Mouse (Mus musculus) stomach, embryonic 14.5 days (tissue): ENCODE measurements around the gene Tmed10. TPM values are rescaled to one million over a fixed set of nuclear protein-coding genes. Genes with fewer than 3 reads are reported as not detected.
A peak's percentile ranks its signal among the peaks of the same experiment; 100 is the strongest.

Experiments used
- ATAC-seq: fragments of 200-750 bp; cut with Nextera tagmentation; 2 replicates; pipeline ENCODE4 v1.8.0; 2017; ENCODE audit warnings: low read depth, moderate TSS enrichment; ENCODE audit not compliant: insufficient number of reproducible peaks, insufficient read depth, low FRiP score
- H3K27ac ChIP-seq: fragments of 300-500 bp; sonication (generic); 2 replicates; pipeline ENCODE4 v1.5.1; 2014; ENCODE audit warnings: mild to moderate bottlenecking, low read length, moderate library complexity, mixed read lengths
- H3K27me3 ChIP-seq: fragments of 300-500 bp; sonication (generic); 2 replicates; pipeline ENCODE4 v1.6.1; 2014; ENCODE audit warnings: low read length, control low read depth, mixed read lengths; ENCODE audit not compliant: control insufficient read depth, insufficient read depth
- H3K36me3 ChIP-seq: fragments of 300-500 bp; sonication (generic); 2 replicates; pipeline ENCODE4 v1.6.1; 2014; ENCODE audit warnings: mild to moderate bottlenecking, control low read depth, low read length, moderate library complexity, mixed read lengths; ENCODE audit not compliant: control insufficient read depth, insufficient read depth
- H3K4me1 ChIP-seq: fragments of 300-500 bp; sonication (generic); 2 replicates; pipeline ENCODE4 v1.6.1; 2014; ENCODE audit warnings: low read length, control low read depth, mixed read lengths; ENCODE audit not compliant: control insufficient read depth, insufficient read depth
- H3K4me2 ChIP-seq: fragments of 300-500 bp; sonication (generic); replicated peaks from 2 replicates; pipeline ENCODE4 v1.6.1; 2014; ENCODE audit warnings: low read depth, low read length, control low read depth
- H3K4me3 ChIP-seq: fragments of 300-500 bp; sonication (generic); 2 replicates; pipeline ENCODE4 v1.5.1; 2014; ENCODE audit warnings: low read depth, low read length, control low read depth
- H3K9ac ChIP-seq: fragments of 300-500 bp; sonication (generic); replicated peaks from 2 replicates; pipeline ENCODE4 v1.6.1; 2014; ENCODE audit warnings: low read depth, mild to moderate bottlenecking, control low read depth, low read length, moderate library complexity, mixed read lengths
- H3K9me3 ChIP-seq: fragments of 300-500 bp; sonication (generic); 2 replicates; pipeline ENCODE4 v1.6.1; 2016; ENCODE audit warnings: low read depth, low read length, control low read depth; ENCODE audit not compliant: control insufficient read depth
- WGBS: fragments of 180-500 bp; shearing (Covaris S2); extraction: QIAGEN DNeasy Blood & Tissue Kit; methylation state at CpG from one replicate; pipeline ENCODE4 v1.1.7; 2014; 5-methylcytosine and 5-hydroxymethylcytosine counted together
- polyA plus RNA-seq: library from polyadenylated mRNA; unstranded; fragments of >200 nt; fragmentation: Nextera tagmentation; extraction: Ambion mirVana; gene quantifications from 2 replicates; pipeline ENCODE4 v1.2.1, GENCODE M21; 2014

Gene Tmed10
- polyA plus RNA-seq, 1 experiment from 2014 or later: 386 TPM

DNA sequence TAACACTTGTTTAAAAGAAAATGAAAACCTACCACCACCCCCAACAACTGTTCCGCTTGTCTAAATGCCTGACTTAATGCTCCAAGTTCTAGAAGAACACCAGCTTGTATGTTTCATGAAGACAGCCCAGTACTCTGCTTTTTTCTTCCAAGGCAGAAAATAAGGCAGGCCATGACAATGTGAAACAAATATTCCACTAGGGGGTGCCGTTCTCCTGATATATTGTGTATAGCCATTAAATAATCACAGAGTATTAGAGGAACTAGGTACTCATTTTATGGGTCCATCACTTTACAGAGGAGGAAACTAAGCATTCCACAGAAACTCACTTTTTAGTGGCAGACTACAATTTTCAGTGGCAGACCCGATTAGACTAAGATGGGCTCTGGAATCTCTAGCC lies 28.3 kb downstream of the Tmed10 start:
- Histone ChIP-seq H3K27me3 (no peaks in the 10 kb centered on the region), H3K27ac (no peak overlapping the region), H3K9ac (no peak overlapping the region), H3K4me3 (no peak overlapping the region), H3K36me3 (peaks cover 17% of the 10 kb centered on the region), H3K9me3 (no peaks in the 10 kb centered on the region), H3K4me2 (no peak overlapping the region), H3K4me1 (0 out of 2 replicates have a peak, but pooled peaks cover 3% of the 10 kb centered on the region)
- WGBS: 42% methylated on average over 3 of the region's 3 CpGs
- ATAC-seq: peak; percentile 67; the same call in 1 of the 2 replicates

GRCm38 (mm10) chr12:85345559-85345958 lies 29.1 kb downstream of the Tmed10 start:
- no peak overlapping the region for H3K27ac ChIP-seq
- H3K9me3 ChIP-seq: no peaks in the 10 kb centered on the region
- 0 out of 2 replicates have a peak, but pooled peaks cover 3% of the 10 kb centered on the region for H3K4me1 ChIP-seq
- H3K4me3 ChIP-seq: no peak overlapping the region
- peaks cover 17% of the 10 kb centered on the region for H3K36me3 ChIP-seq
- no peak for ATAC-seq
- no peak overlapping the region for H3K9ac ChIP-seq
- WGBS: 90% methylated on average over 6 of the region's 6 CpGs
- no peaks in the 10 kb centered on the region for H3K27me3 ChIP-seq
- no peak overlapping the region for H3K4me2 ChIP-seq

- no peak overlapping the region for H3K4me3 ChIP-seq
- H3K9me3 ChIP-seq: no peaks in the 10 kb centered on the region
- H3K36me3 ChIP-seq: peaks cover 17% of the 10 kb centered on the region
- no peak overlapping the region for H3K4me2 ChIP-seq
- 0 out of 2 replicates have a peak, but pooled peaks cover 6% of the 10 kb centered on the region for H3K4me1 ChIP-seq
- H3K9ac ChIP-seq: no peak overlapping the region
- WGBS: 70% methylated on average over 7 of the region's 7 CpGs
- H3K27ac ChIP-seq: no peak overlapping the region
- no peak for ATAC-seq
- H3K27me3 ChIP-seq: no peaks in the 10 kb centered on the region
Observed at GRCm38 (mm10) chr12:85344252-85344651, 30.4 kb downstream of the Tmed10 start.

DNA sequence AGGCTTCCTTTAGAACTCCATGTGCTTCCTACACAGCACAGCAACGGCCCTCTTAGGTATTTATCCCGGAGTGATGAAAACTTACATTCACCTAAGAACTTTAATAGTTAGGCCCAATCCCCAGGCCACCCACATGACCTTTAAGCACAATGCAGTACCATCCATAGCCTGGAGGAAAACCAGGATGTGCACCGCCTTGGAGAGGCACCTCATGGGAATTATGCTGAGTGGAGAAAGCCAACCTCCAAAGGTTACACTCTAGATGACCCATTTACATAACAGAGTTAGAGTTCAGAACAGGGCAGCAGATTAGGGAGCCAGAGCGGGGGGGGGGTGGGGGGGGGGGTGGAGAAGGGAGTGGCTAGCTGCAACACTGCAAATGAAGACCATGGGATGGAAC lies 32.3 kb downstream of the Tmed10 start:
- 82% methylated on average over 4 of the region's 4 CpGs for WGBS
- peaks cover 12% of the 10 kb centered on the region; the same call in 1 of the 2 replicates for H3K4me1 ChIP-seq
- no peak overlapping the region for H3K9ac ChIP-seq
- no peak overlapping the region for H3K4me3 ChIP-seq
- no peak overlapping the region for H3K4me2 ChIP-seq
- H3K36me3 ChIP-seq: peaks cover 10% of the 10 kb centered on the region; the same call in 1 of the 2 replicates
- H3K27ac ChIP-seq: no peak overlapping the region
- ATAC-seq: no peak
- H3K9me3 ChIP-seq: no peaks in the 10 kb centered on the region
- H3K27me3 ChIP-seq: no peaks in the 10 kb centered on the region

DNA sequence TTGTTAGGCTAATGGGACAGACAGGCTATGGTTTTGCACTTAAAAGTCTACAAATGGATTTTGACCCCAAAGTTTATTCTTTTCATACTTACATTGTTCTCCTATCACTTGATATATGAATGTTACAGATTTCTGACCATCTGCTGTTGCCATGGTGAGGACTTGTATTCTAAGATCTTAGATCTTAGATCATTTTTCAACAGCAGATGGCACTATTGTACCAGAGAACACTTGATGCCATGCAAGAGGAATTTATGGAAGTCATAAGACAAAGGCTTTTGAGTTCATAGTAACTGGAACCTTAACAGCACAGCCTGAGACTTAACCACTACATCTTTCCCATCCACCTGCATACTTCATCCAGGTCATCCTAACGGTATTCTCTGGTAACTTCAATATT lies 33.5 kb downstream of the Tmed10 start:
- Histone ChIP-seq H3K36me3 (peaks cover 13% of the 10 kb centered on the region), H3K4me2 (no peak overlapping the region), H3K9me3 (no peaks in the 10 kb centered on the region), H3K4me3 (no peak overlapping the region), H3K27ac (no peak overlapping the region), H3K4me1 (peaks cover 12% of the 10 kb centered on the region; the same call in 1 of the 2 replicates), H3K9ac (no peak overlapping the region), H3K27me3 (no peaks in the 10 kb centered on the region)
- 52% methylated on average over 1 of the region's 1 CpGs for WGBS
- no peak for ATAC-seq

GRCm38 (mm10) chr12:85339947-85340346 lies 34.7 kb downstream of the Tmed10 start:
- Histone ChIP-seq H3K27ac (no peak overlapping the region), H3K36me3 (peaks cover 18% of the 10 kb centered on the region), H3K4me1 (peaks cover 9% of the 10 kb centered on the region; the same call in 1 of the 2 replicates), H3K27me3 (no peaks in the 10 kb centered on the region), H3K4me3 (peak overlapping the region; percentile 99), H3K9ac (no peak overlapping the region), H3K9me3 (no peaks in the 10 kb centered on the region), H3K4me2 (peak overlapping the region; percentile 59)
- ATAC-seq: no peak
- 52% methylated on average over 4 of the region's 4 CpGs for WGBS

- under 1% methylated on average over 36 of the region's 36 CpGs for WGBS
- H3K9me3 ChIP-seq: no peaks in the 10 kb centered on the region
- ATAC-seq: peak; percentile 82
Observed at GRCm38 (mm10) chr12:85339243-85339729, 35.4 kb downstream of the Tmed10 start, which contains the start of gene Nek9. TSS of gene Nek9 (minus strand) at chr12:85339362.

DNA sequence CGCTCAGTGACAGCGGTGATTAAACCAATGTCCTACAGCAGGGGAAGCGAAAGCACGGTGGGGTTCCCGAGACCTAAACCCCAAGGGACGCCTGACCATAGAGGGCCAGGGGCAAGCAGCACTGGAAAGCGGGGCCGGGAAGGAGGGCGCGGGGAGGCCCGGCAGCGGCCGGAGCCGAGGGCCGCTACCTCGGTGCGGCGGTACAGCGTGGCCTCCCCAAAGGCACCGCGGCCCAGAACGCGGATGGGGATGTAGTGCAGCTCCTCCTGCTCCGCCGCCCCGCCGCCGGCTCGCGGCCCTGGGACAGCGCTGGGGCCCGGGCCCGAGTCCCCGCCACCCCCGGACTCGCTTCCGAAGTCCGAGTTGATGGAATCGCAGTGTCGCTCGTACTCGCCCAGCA lies 35.8 kb downstream of the Tmed10 start:
- peaks cover 16% of the 10 kb centered on the region for H3K36me3 ChIP-seq
- peaks cover 9% of the 10 kb centered on the region; the same call in 1 of the 2 replicates for H3K4me1 ChIP-seq
- peak overlapping the region; percentile 99 for H3K4me3 ChIP-seq
- H3K27me3 ChIP-seq: no peaks in the 10 kb centered on the region
- H3K9ac ChIP-seq: peak overlapping the region; percentile 94
- peak overlapping the region; percentile 88 for H3K27ac ChIP-seq
- whole genome bisulfite sequencing: under 1% methylated on average over 42 of the region's 42 CpGs
- H3K9me3 ChIP-seq: no peaks in the 10 kb centered on the region
- ATAC-seq: peak; percentile 70; the same call in 1 of the 2 replicates
- H3K4me2 ChIP-seq: peak overlapping the region; percentile 59

More at GRCm38 (mm10) chr12:85339243-85339729, 35.4 kb downstream of the Tmed10 start, which contains the start of gene Nek9:
- Histone ChIP-seq H3K4me3 (peak within 1 kb of the TSS; percentile 99), H3K27ac (peak within 1 kb of the TSS; percentile 88), H3K27me3 (no peaks in the 10 kb centered on the region), H3K9ac (peak within 1 kb of the TSS; percentile 94), H3K36me3 (peaks cover 16% of the 10 kb centered on the region), H3K4me1 (peaks cover 9% of the 10 kb centered on the region; the same call in 1 of the 2 replicates), H3K4me2 (peak within 1 kb of the TSS; percentile 59)
